Mouse (Mus musculus): ENCODE measurements around the gene Ift80. TPM values are rescaled to one million over a fixed set of nuclear protein-coding genes. Genes with fewer than 3 reads are reported as not detected.

The Ift80 gene
- total RNA-seq, 1 experiment from 2014 or later = 33.7 TPM

- no peak for ATAC-seq (replicated peaks in 1 of 2; ENCODE audit: insufficient read depth in 1 of 2, low FRiP score in 2 of 2, low TSS enrichment in 1 of 2, low read depth in 1 of 2, poor library complexity in 2 of 2, severe bottlenecking in 2 of 2)
These were observed 1.9 kb upstream of the Ift80 start for GRCm38 (mm10) chr3:69006246-69006760.

GRCm38 (mm10) chr3:69005338-69006245 is 1.2 kb upstream of the Ift80 start:
- peak; percentile 33 to 52; a peak in 3 of 4 replicates for ATAC-seq (replicated peaks in 1 of 2; ENCODE audit: insufficient read depth in 1 of 2, low FRiP score in 2 of 2, low TSS enrichment in 1 of 2, low read depth in 1 of 2, poor library complexity in 2 of 2, severe bottlenecking in 2 of 2)

GRCm38 (mm10) chr3:69004055-69004436 is 324 bp downstream of the Ift80 start:
- ATAC-seq (replicated peaks in 1 of 2; ENCODE audit: insufficient read depth in 1 of 2, low FRiP score in 2 of 2, low TSS enrichment in 1 of 2, low read depth in 1 of 2, poor library complexity in 2 of 2, severe bottlenecking in 2 of 2) = 0 out of 4 replicates have a peak, but pooled peaks of 1 of the 2 experiments have one; percentile 2

GRCm38 (mm10) chr3:69002781-69003180 is 1.6 kb downstream of the Ift80 start:
- ATAC-seq (replicated peaks in 1 of 2; ENCODE audit: insufficient read depth in 1 of 2, low FRiP score in 2 of 2, low TSS enrichment in 1 of 2, low read depth in 1 of 2, poor library complexity in 2 of 2, severe bottlenecking in 2 of 2) = no peak

GRCm38 (mm10) chr3:68986550-68986949 is 17.8 kb downstream of the Ift80 start:
- no peak for ATAC-seq (replicated peaks in 1 of 2; ENCODE audit: insufficient read depth in 1 of 2, low FRiP score in 2 of 2, low TSS enrichment in 1 of 2, low read depth in 1 of 2, poor library complexity in 2 of 2, severe bottlenecking in 2 of 2)

GRCm38 (mm10) chr3:68980898-68981297 is 23.5 kb downstream of the Ift80 start:
- peak; percentile 94 to 95 for ATAC-seq (replicated peaks in 1 of 2; ENCODE audit: insufficient read depth in 1 of 2, low FRiP score in 2 of 2, low TSS enrichment in 1 of 2, low read depth in 1 of 2, poor library complexity in 2 of 2, severe bottlenecking in 2 of 2)

- no peak for ATAC-seq (replicated peaks in 1 of 2; ENCODE audit: insufficient read depth in 1 of 2, low FRiP score in 2 of 2, low TSS enrichment in 1 of 2, low read depth in 1 of 2, poor library complexity in 2 of 2, severe bottlenecking in 2 of 2)
These were observed 25.2 kb downstream of the Ift80 start for GRCm38 (mm10) chr3:68979187-68979586.

GRCm38 (mm10) chr3:68977696-68978095 is 26.7 kb downstream of the Ift80 start:
- peak; percentile 61 to 69 for ATAC-seq (replicated peaks in 1 of 2; ENCODE audit: insufficient read depth in 1 of 2, low FRiP score in 2 of 2, low TSS enrichment in 1 of 2, low read depth in 1 of 2, poor library complexity in 2 of 2, severe bottlenecking in 2 of 2)

- ATAC-seq (replicated peaks in 1 of 2; ENCODE audit: insufficient read depth in 1 of 2, low FRiP score in 2 of 2, low TSS enrichment in 1 of 2, low read depth in 1 of 2, poor library complexity in 2 of 2, severe bottlenecking in 2 of 2) = no peak
These were observed 28.6 kb downstream of the Ift80 start for GRCm38 (mm10) chr3:68975533-68976490.

- ATAC-seq (replicated peaks in 1 of 2; ENCODE audit: insufficient read depth in 1 of 2, low FRiP score in 2 of 2, low TSS enrichment in 1 of 2, low read depth in 1 of 2, poor library complexity in 2 of 2, severe bottlenecking in 2 of 2) = no peak
These were observed 29.5 kb downstream of the Ift80 start for GRCm38 (mm10) chr3:68974639-68975532.

GRCm38 (mm10) chr3:68973574-68973973 is 30.8 kb downstream of the Ift80 start:
- no peak for ATAC-seq (replicated peaks in 1 of 2; ENCODE audit: insufficient read depth in 1 of 2, low FRiP score in 2 of 2, low TSS enrichment in 1 of 2, low read depth in 1 of 2, poor library complexity in 2 of 2, severe bottlenecking in 2 of 2)

- no peak for ATAC-seq (replicated peaks in 1 of 2; ENCODE audit: insufficient read depth in 1 of 2, low FRiP score in 2 of 2, low TSS enrichment in 1 of 2, low read depth in 1 of 2, poor library complexity in 2 of 2, severe bottlenecking in 2 of 2)
These were observed 35.2 kb downstream of the Ift80 start for GRCm38 (mm10) chr3:68969091-68969590.

GRCm38 (mm10) chr3:68967404-68967803 is 37.0 kb downstream of the Ift80 start:
- no peak for ATAC-seq (replicated peaks in 1 of 2; ENCODE audit: insufficient read depth in 1 of 2, low FRiP score in 2 of 2, low TSS enrichment in 1 of 2, low read depth in 1 of 2, poor library complexity in 2 of 2, severe bottlenecking in 2 of 2)

- no peak for ATAC-seq (replicated peaks in 1 of 2; ENCODE audit: insufficient read depth in 1 of 2, low FRiP score in 2 of 2, low TSS enrichment in 1 of 2, low read depth in 1 of 2, poor library complexity in 2 of 2, severe bottlenecking in 2 of 2)
These were observed 37.7 kb downstream of the Ift80 start for GRCm38 (mm10) chr3:68966527-68967285.

- ATAC-seq (replicated peaks in 1 of 2; ENCODE audit: insufficient read depth in 1 of 2, low FRiP score in 2 of 2, low TSS enrichment in 1 of 2, low read depth in 1 of 2, poor library complexity in 2 of 2, severe bottlenecking in 2 of 2) = 0 out of 4 replicates have a peak, but pooled peaks of 1 of the 2 experiments have one; percentile 22
These were observed 39.7 kb downstream of the Ift80 start for GRCm38 (mm10) chr3:68964682-68965081.

GRCm38 (mm10) chr3:68957413-68957812 is 47.0 kb downstream of the Ift80 start:
- ATAC-seq (replicated peaks in 1 of 2; ENCODE audit: insufficient read depth in 1 of 2, low FRiP score in 2 of 2, low TSS enrichment in 1 of 2, low read depth in 1 of 2, poor library complexity in 2 of 2, severe bottlenecking in 2 of 2) = peak; percentile 19 to 44; a peak in 1 of 4 replicates
